Mouse (Mus musculus): Measurements from ENCODE around the gene Ap2m1.

Gene Ap2m1

DNA sequence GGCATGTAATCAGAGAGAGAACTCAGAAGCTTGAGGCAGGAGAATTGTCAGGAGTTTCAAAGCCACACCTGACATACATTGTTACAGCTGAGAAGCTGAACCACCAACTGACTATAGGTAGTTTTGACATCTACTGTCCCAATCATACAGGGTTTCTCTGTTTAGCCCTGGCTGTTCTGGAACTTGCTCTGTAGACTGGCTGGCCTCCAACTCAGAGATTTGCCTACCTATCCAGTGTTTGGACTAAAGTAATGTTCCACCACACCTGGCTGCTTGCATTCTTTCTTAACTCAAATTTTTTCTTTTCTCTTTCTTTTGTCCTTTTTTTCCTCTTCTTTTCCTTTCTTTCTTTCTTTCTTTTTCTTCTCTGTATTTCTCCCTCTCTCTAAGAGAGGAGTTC lies 19.2 kb upstream of the Ap2m1 start:
- CTCF ChIA-PET = interaction anchor here in 3 of 4 experiments (0.7 to 1.4 kb wide), 6 partner anchors 13 to 248 kb away, joined by 3 to 5 read pairs (median 3); partner anchors contain the start of gene Abcf3 (in 1 of the 3)
- POLR2A ChIA-PET = interaction anchor here (0.6 to 11.1 kb wide), 38 partner anchors 7 to 1674 kb away, joined by 3 to 161 read pairs (median 6); partner anchors contain the start of genes Abcf3 (in 2 of the 4), Alg3 (in 2 of the 4), Ap2m1 (in 2 of the 4) and Camk2n2 (in 2 of the 4)

DNA sequence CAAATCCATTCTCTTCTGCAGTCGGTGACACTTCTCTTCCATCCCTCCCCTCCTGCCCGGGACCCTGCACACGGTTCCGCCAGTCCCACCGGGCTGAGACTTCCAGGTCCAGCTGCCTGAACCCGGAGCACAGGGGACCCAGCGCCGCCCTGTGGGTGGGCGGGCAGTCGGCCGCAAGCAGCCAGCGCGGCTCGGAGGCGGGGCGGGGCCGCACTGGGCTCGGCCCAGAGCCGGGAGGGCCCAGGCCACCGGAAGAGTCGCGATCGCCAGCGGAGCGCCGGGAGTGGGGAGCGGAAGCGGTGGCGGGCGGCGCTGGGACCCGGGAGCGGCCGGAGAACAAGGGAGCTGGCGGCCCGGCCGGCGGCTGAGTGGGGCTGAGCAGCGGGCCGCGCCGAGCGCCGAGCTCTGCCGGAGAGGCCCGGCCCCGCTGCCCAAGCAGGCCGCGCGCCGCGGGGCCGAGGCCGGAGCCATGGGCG lies 18.5 kb upstream of the Ap2m1 start, which contains the start of gene Dvl3:
Gene Dvl3, plus strand, starts transcription at position 257 of the 476 bp plus-strand sequence.
- ChIA-PET CTCF (interaction anchor here (0.5 to 1.4 kb wide), 9 partner anchors 14 to 247 kb away, joined by 3 to 5 read pairs (median 3); partner anchors contain the start of genes Abcf3 (in 1 of the 4) and Camk2n2 (in 1 of the 4)), POLR2A (interaction anchor here (0.6 to 11.1 kb wide), 61 partner anchors 9 to 276 kb away, joined by 3 to 161 read pairs (median 4); partner anchors contain the start of genes Ap2m1 (in 4 of the 4), Abcf3 (in 3 of the 4), Alg3 (in 2 of the 4) and Camk2n2 (in 2 of the 4))

DNA sequence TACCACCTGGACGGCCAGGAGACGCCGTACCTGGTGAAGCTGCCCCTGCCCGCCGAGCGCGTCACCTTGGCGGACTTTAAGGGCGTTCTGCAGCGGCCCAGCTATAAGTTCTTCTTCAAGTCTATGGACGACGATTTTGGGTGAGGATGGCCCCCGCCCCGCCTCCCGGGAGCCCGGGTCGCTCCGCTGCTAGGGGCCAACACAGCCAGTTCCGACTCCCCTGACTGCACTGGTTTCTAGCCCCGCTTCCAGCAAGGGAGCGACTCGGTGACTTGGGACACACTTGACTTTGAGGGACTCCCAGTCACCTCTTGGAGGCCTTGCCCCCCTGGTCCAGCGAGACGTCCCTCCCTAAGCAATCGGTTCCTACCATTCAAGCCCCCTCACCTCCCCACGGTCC lies 18.1 kb upstream of the Ap2m1 start:
- POLR2A ChIA-PET = interaction anchor here (0.5 to 11.1 kb wide), 65 partner anchors 8 to 276 kb away, joined by 3 to 161 read pairs (median 4); partner anchors contain the start of genes Ap2m1 (in 4 of the 4), Abcf3 (in 3 of the 4), Alg3 (in 2 of the 4) and Eef1akmt4 (in 2 of the 4)
- CTCF ChIA-PET = interaction anchor here (0.5 to 1.4 kb wide), 6 partner anchors 14 to 329 kb away, joined by 3 to 5 read pairs (median 3); partner anchors contain the start of genes Abcf3 (in 1 of the 4) and Camk2n2 (in 1 of the 4)

DNA sequence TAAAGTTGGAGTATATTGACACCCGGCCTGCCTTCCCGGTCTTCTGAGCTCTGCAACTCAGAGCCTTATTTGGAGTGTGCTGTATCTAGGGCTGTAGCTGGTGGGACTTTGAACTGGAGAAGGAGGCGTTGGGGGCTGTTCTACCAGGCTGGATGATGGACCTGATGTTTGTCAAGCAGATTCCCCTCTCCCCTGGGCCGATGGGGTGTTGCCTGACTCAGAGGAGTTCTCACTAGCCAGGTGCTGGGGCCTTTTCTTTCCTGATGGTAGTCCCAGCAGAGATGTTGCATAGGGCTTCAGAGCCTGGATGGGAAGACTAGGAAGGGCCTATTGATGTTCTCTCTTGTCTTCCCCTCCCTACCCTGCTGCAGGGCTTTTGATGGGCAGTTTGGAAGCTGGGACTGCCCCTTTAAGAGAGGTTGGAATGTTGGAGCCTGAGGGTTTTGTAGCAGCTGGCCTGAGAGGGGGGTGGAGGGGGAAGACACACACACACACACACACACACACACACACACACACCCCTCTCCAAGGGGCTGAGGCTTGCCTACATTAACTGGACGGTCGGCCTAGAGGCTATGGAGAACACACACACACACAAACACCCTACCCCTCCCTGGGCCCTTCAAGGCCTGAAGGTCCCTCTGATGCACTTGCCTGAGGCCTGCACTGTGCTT lies 17.4 kb upstream of the Ap2m1 start:
- POLR2A ChIA-PET = interaction anchor here (0.5 to 11.1 kb wide), 47 partner anchors 9 to 277 kb away, joined by 3 to 161 read pairs (median 5); partner anchors contain the start of genes Ap2m1 (in 3 of the 4), Abcf3 (in 2 of the 4), Alg3 (in 2 of the 4) and Eef1akmt4 (in 2 of the 4)

DNA sequence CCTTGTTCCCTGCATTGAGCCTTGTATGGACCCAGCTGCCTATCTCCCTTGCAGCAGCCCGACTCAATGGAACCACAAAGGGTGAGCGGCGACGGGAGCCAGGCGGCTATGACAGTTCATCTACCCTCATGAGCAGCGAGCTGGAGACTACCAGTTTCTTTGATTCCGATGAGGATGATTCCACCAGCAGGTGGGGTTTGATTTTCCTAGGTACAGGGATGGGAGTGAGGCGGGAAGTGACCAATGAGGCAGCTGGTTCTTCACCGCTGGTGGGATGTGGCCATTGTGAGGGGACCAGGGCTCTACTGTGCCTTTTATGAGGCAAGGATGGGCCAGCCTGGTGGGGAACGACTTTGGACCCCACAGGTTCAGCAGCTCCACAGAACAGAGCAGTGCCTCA lies 11.4 kb upstream of the Ap2m1 start:
- CTCF ChIA-PET = interaction anchor here (0.5 to 1.5 kb wide), 11 partner anchors 11 to 242 kb away, joined by 3 to 7 read pairs (median 3); partner anchors contain the start of genes Ap2m1 (in 2 of the 4) and Eif2b5 (in 1 of the 4)
- POLR2A ChIA-PET = interaction anchor here in 3 of 4 experiments (0.6 to 20.5 kb wide), 32 partner anchors 7 to 179 kb away, joined by 3 to 231 read pairs (median 4); partner anchors contain the start of genes Alg3 (in 2 of the 3), Ap2m1 (in 2 of the 3), Eef1akmt4 (in 2 of the 3) and Gm49333 (in 2 of the 3)

More for the DNA sequence above, 17.4 kb upstream of the Ap2m1 start:
- CTCF ChIA-PET = interaction anchor here in 3 of 4 experiments (0.7 to 1.4 kb wide), 4 partner anchors 15 to 330 kb away, joined by 3 to 5 read pairs (median 3); partner anchors contain the start of gene Ap2m1 (in 1 of the 3)

DNA sequence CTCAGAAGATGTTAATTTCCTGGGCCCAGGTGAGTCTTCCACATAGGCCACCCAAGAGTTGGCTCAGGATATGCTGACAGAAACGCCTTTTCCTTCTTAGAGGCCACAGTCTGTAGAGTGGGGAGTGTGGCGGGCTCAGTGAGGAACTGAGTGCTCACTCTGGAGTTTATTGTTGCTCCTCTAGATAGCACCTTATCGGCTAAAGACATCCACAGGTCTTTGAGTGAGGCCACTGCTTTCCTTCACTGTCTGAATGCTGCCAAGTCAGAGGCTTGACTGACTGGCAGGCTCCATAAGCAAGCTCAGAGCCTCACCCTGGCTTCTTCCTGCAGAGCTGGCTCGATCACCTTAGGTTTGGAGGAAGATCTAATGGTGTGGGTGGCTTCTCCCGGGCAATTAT lies 6.5 kb upstream of the Ap2m1 start:
- CTCF ChIA-PET = no interaction called here
- POLR2A ChIA-PET = interaction anchor here in 2 of 4 experiments (0.8 to 20.5 kb wide), 12 partner anchors 9 to 122 kb away, joined by 3 to 231 read pairs (median 6); partner anchors contain the start of genes Dvl3 (in 2 of the 2), Eif2b5 (in 2 of the 2) and Abcf3 (in 1 of the 2)

DNA sequence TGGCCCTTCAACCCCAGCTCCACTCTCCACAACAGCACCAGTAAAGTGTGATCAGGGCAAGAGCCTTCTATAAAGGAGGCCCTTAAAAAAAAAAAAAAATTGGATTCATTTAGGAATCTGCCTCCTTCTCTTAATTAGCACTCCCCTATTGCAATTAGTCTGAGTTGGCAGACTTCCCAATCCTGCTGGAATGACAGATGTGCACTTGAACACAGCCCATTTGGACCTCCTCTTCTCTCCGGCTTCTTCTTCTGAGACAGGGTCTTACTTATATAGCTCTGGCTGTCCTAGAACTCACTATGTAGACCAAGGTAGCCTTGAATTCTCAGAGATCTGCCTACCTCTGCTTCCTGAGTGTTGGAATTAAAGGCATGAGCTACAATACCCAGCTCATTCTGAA lies 5.9 kb upstream of the Ap2m1 start:
- POLR2A ChIA-PET = interaction anchor here in 2 of 4 experiments (0.7 to 20.5 kb wide), 11 partner anchors 9 to 151 kb away, joined by 3 to 231 read pairs (median 5); partner anchors contain the start of genes Eif2b5 (in 2 of the 2) and Dvl3 (in 1 of the 2)

DNA sequence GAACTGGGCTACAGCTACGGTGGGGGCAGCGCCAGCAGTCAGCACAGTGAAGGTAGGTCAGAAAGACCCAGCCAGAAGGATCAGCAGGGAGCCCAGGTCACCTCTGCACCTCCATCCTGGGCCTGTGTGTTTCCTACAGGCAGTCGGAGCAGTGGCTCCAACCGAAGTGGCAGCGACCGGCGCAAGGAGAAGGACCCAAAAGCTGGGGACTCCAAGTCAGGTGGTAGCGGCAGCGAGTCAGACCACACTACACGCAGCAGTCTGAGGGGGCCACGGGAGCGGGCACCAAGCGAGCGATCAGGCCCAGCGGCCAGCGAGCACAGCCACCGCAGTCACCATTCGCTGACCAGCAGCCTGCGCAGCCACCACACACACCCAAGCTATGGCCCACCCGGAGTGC lies 4.3 kb upstream of the Ap2m1 start:
- CTCF ChIA-PET = interaction anchor here in 1 of 4 experiments (0.7 kb wide), 1 partner anchor 229 kb away, joined by 3 read pairs; the partner anchor contains the start of gene Parl

More for the DNA sequence above, 5.9 kb upstream of the Ap2m1 start:
- CTCF ChIA-PET = no interaction called here

DNA sequence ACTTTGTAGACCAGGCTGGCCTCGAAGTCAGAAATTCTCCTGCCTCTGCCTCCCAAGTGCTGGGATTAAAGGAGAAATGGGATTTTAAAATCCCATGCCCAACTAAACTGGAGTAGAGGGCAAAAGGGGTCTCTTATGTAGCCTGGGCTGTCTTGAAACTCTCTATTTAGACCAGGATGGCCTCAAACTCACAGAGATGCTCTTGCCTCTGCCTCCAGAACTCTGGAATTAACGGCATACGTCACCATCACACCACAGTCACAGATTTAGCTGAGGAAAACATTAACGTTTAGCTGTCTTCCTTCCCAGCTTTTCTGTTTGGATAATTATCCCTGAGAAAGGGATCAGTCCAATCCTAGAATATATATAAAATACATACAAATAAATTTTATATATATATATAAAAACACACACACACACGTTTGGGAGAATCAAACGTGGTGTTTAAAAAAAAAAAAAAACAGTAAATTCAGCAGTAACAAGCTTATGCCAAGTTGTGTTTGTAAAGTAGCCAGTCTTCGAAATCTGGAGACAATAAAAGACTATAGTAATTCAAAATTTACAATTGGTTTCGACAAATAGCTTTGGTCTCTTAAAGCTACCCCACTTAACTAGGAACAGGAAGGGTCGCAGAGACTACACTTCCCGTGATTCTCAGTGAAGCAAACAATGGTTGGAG lies 522 bp upstream of the Ap2m1 start:
- POLR2A ChIA-PET = interaction anchor here (0.5 to 20.5 kb wide), 53 partner anchors 9 to 670 kb away, joined by 3 to 231 read pairs (median 5); partner anchors contain the start of genes Abcf3 (in 4 of the 4), Dvl3 (in 4 of the 4), Alg3 (in 3 of the 4) and Eef1akmt4 (in 3 of the 4)
- CTCF ChIA-PET = interaction anchor here (0.6 to 1.3 kb wide), 11 partner anchors 10 to 1724 kb away, joined by 3 to 7 read pairs (median 3); partner anchors contain the start of gene Abcf3 (in 1 of the 4)

More for the DNA sequence above, 4.3 kb upstream of the Ap2m1 start:
- POLR2A ChIA-PET = interaction anchor here in 3 of 4 experiments (0.7 to 20.5 kb wide), 10 partner anchors 10 to 1180 kb away, joined by 3 to 231 read pairs (median 3); partner anchors contain the start of genes Dvl3 (in 2 of the 3) and Eif2b5 (in 1 of the 3)

DNA sequence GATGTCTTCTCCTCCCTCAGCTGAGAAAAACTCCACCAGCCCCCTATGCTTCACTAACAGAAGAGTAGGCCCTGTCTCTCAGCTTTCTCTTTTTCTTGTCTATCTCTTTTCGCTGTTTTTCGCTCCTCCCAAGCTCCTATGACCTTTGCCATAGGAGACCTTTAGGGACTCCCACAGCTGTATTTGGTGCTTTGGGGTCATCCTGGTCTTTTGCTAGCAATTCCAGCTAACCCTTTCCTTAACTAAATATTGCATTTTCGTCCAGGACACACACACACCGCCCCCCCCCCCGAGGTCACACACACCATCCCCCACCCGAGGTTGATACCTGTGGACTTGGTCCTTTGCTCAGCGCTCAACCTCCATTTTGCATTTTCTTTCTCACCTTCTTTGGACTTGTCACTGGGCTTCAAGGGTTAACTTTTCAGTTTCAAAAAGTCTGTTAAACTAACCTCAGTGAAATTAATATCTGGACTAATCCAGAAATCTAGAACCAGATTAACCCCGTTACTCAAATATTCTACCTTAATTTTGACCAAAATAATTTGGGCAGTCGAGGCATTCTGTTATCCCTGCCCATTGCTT lies 895 bp downstream of the Ap2m1 start:
- CTCF ChIA-PET = interaction anchor here in 1 of 4 experiments (0.9 kb wide), 1 partner anchor 20 kb away, joined by 3 read pairs; the partner anchor contains the start of gene Dvl3

DNA sequence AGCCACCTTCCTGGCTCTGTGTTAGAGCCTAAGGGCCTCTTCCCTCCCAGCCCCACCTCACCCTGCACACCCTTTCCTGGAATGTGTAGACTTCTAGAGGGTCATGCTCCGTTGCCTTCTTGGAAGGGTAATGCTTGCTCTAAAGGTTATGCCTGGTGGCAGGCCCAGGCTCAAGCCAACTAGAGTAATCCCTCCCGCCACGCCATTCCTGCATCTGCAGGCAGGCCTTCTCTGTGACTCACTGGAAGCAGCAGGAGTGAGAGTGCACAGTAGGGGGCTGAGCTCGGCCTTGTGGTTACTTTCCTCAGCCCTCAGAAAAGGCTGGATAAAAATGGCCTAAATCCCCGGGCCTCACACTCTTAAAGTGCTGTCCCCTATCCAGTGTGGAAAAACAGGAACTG lies 1.8 kb downstream of the Ap2m1 start:
- ChIA-PET POLR2A (interaction anchor here (1.0 to 20.5 kb wide), 25 partner anchors 9 to 235 kb away, joined by 3 to 231 read pairs (median 6); partner anchors contain the start of genes Abcf3 (in 3 of the 4), Alg3 (in 3 of the 4), Eef1akmt4 (in 3 of the 4) and Gm49333 (in 3 of the 4)), CTCF (interaction anchor here in 1 of 4 experiments (1.2 kb wide), 1 partner anchor 28 kb away, joined by 3 read pairs; no protein-coding TSS in a partner anchor)

More for the DNA sequence above, 895 bp downstream of the Ap2m1 start:
- POLR2A ChIA-PET = interaction anchor here (1.0 to 20.5 kb wide), 28 partner anchors 10 to 234 kb away, joined by 3 to 231 read pairs (median 8); partner anchors contain the start of genes Abcf3 (in 4 of the 4), Dvl3 (in 2 of the 4), Eif2b5 (in 2 of the 4) and Alg3 (in 1 of the 4)

DNA sequence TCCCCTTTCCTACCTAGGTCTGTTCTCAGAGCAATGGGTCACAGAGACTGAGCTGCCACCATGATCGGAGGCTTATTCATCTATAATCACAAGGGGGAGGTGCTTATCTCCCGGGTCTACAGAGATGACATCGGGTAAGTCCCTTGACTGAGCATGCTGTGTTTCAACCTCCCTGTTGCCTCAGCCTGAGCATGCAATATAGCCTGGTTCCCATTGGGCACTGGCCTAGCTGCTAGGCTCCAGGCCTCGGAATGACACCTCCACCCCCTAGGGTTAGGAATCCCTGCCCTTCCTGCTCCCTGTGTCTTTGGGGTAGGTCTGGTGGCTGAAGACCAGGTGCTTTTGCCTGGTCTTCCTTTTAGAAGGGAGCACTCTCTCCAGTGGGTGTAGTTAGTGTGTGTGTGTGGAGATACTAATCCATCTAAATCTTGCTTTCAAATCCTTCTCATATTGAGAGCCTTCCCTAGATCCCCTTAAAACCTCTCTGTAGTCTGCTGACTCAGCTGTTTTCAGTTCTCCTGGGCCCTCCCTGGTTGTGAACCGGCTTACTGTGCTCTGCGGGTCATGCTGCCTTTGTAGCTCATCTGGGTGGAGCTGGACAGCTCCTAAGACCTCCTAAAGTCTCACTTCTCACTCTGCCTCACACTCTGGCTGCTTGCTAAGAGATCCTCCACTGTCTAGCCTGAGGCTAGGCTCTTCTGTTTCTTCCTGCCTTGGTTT lies 2.5 kb downstream of the Ap2m1 start:
- CTCF ChIA-PET = interaction anchor here in 3 of 4 experiments (0.5 to 1.2 kb wide), 4 partner anchors 22 to 224 kb away, joined by 3 read pairs; no protein-coding TSS in a partner anchor
- POLR2A ChIA-PET = interaction anchor here (0.7 to 20.5 kb wide), 38 partner anchors 9 to 228 kb away, joined by 3 to 231 read pairs (median 5); partner anchors contain the start of genes Abcf3 (in 3 of the 4), Alg3 (in 3 of the 4), Eef1akmt4 (in 3 of the 4) and Gm49333 (in 3 of the 4)

DNA sequence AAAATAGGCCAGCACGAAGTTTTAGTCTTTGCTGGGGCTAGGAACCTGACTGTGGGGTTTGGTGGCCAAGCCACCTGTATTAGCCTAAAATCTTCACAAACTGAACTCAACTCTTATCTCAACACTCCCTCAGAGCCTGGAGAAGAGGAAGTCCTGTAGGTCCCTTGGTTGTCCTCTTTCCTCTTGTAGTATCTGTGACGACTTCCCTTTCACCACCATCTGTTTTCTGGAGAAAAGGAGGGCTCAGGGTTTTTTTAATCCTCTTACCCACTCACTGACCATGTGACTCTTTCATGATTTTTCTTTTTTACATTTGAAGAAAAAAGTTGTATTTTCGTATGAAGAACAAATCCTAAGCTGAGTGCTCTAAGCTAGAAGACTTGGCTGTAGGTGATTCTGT lies 4.4 kb downstream of the Ap2m1 start:
- ChIA-PET CTCF (no interaction called here), POLR2A (interaction anchor here in 2 of 4 experiments (0.6 to 1.5 kb wide), 8 partner anchors 12 to 154 kb away, joined by 3 to 5 read pairs (median 3); partner anchors contain the start of genes Alg3 (in 1 of the 2), Camk2n2 (in 1 of the 2), Eef1akmt4 (in 1 of the 2) and Gm49333 (in 1 of the 2))

DNA sequence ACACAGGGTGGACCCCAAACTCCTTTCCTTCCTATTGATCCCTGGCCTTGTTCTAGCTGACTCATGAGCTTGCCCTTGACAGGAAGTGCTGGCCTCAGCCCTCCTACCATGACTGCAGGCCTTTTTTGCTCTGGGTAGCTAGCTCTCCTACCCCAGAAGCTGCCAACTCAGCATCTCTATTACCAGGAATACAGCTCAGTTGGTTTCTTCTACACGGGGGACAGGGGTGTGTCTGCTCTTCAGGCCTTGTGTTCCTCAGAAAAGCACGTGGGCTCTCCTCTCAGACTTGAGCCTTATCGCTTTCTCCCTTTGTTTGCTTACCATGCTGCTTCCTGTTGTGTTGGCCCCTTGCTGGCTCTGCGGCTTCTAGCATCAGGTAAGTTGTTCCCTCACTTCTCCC lies 5.2 kb downstream of the Ap2m1 start:
- ChIA-PET CTCF (interaction anchor here in 1 of 4 experiments (0.5 kb wide), 1 partner anchor 381 kb away, joined by 3 read pairs; no protein-coding TSS in a partner anchor), POLR2A (interaction anchor here in 3 of 4 experiments (0.5 to 1.5 kb wide), 12 partner anchors 14 to 176 kb away, joined by 3 to 6 read pairs (median 3); partner anchors contain the start of genes Eif2b5 (in 2 of the 3), Alg3 (in 1 of the 3), Camk2n2 (in 1 of the 3) and Eef1akmt4 (in 1 of the 3))

DNA sequence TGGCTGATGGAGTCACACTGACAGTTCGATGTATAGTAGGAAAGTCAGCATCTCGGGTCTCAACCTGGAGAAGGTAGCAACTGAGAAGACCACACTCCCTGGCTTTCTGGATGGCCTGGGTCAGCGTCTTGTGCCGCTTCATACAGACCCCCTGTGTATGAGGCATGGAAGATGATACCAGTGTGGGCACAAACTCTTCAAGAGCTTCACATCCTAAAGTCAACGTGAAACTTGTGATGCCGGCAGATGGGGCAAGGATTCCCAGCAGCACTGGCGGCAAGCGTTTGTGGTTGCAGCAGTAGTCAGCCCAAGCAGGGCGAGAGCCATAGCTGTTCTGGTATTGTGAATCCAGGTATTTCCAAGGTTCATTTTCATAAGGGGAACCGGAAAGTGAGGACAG lies 10.4 kb downstream of the Ap2m1 start:
- ChIA-PET POLR2A (interaction anchor here in 3 of 4 experiments (0.6 to 8.0 kb wide), 16 partner anchors 8 to 235 kb away, joined by 3 to 122 read pairs (median 4); partner anchors contain the start of genes Ap2m1 (in 2 of the 3), Alg3 (in 1 of the 3), Eef1akmt4 (in 1 of the 3) and Eif2b5 (in 1 of the 3)), CTCF (no interaction called here)
